Mouse (Mus musculus) embryonic facial prominence, embryonic 13.5 days (tissue): ENCODE data around the gene BC003965. TPM values are rescaled to one million over a fixed set of nuclear protein-coding genes. Genes with fewer than 3 reads are reported as not detected.

ENCODE experiments used
- ATAC-seq: fragments of 200-750 bp; cut with Nextera tagmentation; 2 replicates; pipeline ENCODE4 v1.8.0; 2017; ENCODE audit warnings: low read depth; ENCODE audit not compliant: insufficient number of reproducible peaks, insufficient read depth, low FRiP score, low TSS enrichment
- H3K27ac ChIP-seq: fragments of 300-500 bp; sonication (generic); 2 replicates; pipeline ENCODE4 v1.5.1; 2015; ENCODE audit warnings: moderate library complexity, mild to moderate bottlenecking, inconsistent platforms
- H3K27me3 ChIP-seq: fragments of 300-500 bp; sonication (generic); 2 replicates; pipeline ENCODE4 v1.6.1; 2015; ENCODE audit warnings: mild to moderate bottlenecking, inconsistent platforms
- H3K36me3 ChIP-seq: fragments of 300-500 bp; sonication (generic); 2 replicates; pipeline ENCODE4 v1.6.1; 2015; ENCODE audit warnings: mild to moderate bottlenecking, inconsistent platforms
- H3K4me1 ChIP-seq: fragments of 300-500 bp; sonication (generic); 2 replicates; pipeline ENCODE4 v1.6.1; 2015; ENCODE audit warnings: inconsistent platforms
- H3K4me2 ChIP-seq: fragments of 300-500 bp; sonication (generic); 2 replicates; pipeline ENCODE4 v1.6.1; 2015; ENCODE audit warnings: moderate library complexity, mild to moderate bottlenecking, inconsistent platforms
- H3K4me3 ChIP-seq: fragments of 300-500 bp; sonication (generic); 2 replicates; pipeline ENCODE4 v1.5.1; 2015; ENCODE audit warnings: mild to moderate bottlenecking, inconsistent platforms
- H3K9ac ChIP-seq: fragments of 300-500 bp; sonication (generic); 2 replicates; pipeline ENCODE4 v1.6.1; 2015; ENCODE audit warnings: mild to moderate bottlenecking, inconsistent platforms
- H3K9me3 ChIP-seq: fragments of 300-500 bp; sonication (generic); 2 replicates; pipeline ENCODE4 v1.6.1; 2016; ENCODE audit warnings: inconsistent platforms
- WGBS: fragments of 180-500 bp; shearing (Covaris S2); methylation state at CpG from one replicate; pipeline ENCODE4 v1.1.7; 2015; ENCODE audit warnings: mixed read lengths; 5-methylcytosine and 5-hydroxymethylcytosine counted together
- polyA plus RNA-seq: library from polyadenylated mRNA; unstranded; fragments of >200 nt; fragmentation: Nextera tagmentation; extraction: Ambion mirVana; gene quantifications from 2 replicates; pipeline ENCODE4 v1.2.1, GENCODE M21; 2015

Gene BC003965
- polyA plus RNA-seq, 1 experiment from 2014 or later = 35.5 TPM

GRCm38 (mm10) chr17:25183232-25183631, 1.1 kb upstream of the BC003965 start:
- ATAC-seq = no peak
- Histone ChIP-seq H3K27ac (no peak overlapping the region), H3K9ac (0 out of 2 replicates have a peak overlapping the region, but pooled peaks have one; percentile 91), H3K9me3 (no peaks in the 10 kb centered on the region), H3K4me3 (peak overlapping the region; percentile 96; the same call in 1 of the 2 replicates), H3K4me1 (peaks cover 23% of the 10 kb centered on the region), H3K36me3 (no peaks in the 10 kb centered on the region), H3K4me2 (peak overlapping the region; percentile 99), H3K27me3 (peaks cover 10% of the 10 kb centered on the region; the same call in 1 of the 2 replicates)

GRCm38 (mm10) chr17:25184961-25185360, 607 bp downstream of the BC003965 start:
- Histone ChIP-seq H3K9me3 (no peaks in the 10 kb centered on the region), H3K27ac (peak overlapping the region; percentile 93), H3K27me3 (peaks cover 10% of the 10 kb centered on the region; the same call in 1 of the 2 replicates), H3K4me3 (peak overlapping the region; percentile 96), H3K4me2 (peak overlapping the region; percentile 99), H3K36me3 (no peaks in the 10 kb centered on the region), H3K4me1 (peaks cover 33% of the 10 kb centered on the region), H3K9ac (peak overlapping the region; percentile 91)
- no peak for ATAC-seq
- 6% methylated on average over 17 of the region's 17 CpGs for WGBS

GRCm38 (mm10) chr17:25187784-25188149, 3.4 kb downstream of the BC003965 start:
- Histone ChIP-seq H3K36me3 (peaks cover 17% of the 10 kb centered on the region), H3K27me3 (no peaks in the 10 kb centered on the region), H3K9ac (peak overlapping the region; percentile 91), H3K9me3 (no peaks in the 10 kb centered on the region), H3K4me1 (peaks cover 37% of the 10 kb centered on the region), H3K27ac (peak overlapping the region; percentile 86), H3K4me3 (peak overlapping the region; percentile 99), H3K4me2 (peak overlapping the region; percentile 89)
- ATAC-seq = no peak
- WGBS = 5% methylated on average over 11 of the region's 11 CpGs

- H3K9me3 ChIP-seq = no peaks in the 10 kb centered on the region
- ATAC-seq = peak; percentile 29; the same call in 1 of the 2 replicates
- H3K9ac ChIP-seq = peak within 1 kb of the TSS; percentile 91
- WGBS = under 1% methylated on average over 97 of the region's 104 CpGs
- peaks cover 36% of the 10 kb centered on the region for H3K4me1 ChIP-seq
- peak within 1 kb of the TSS; percentile 86 for H3K27ac ChIP-seq
- H3K27me3 ChIP-seq = no peaks in the 10 kb centered on the region
- H3K36me3 ChIP-seq = peaks cover 23% of the 10 kb centered on the region
- peak within 1 kb of the TSS; percentile 89 for H3K4me2 ChIP-seq
- H3K4me3 ChIP-seq = peak within 1 kb of the TSS; percentile 99
Observed at GRCm38 (mm10) chr17:25188150-25189031, 4.0 kb downstream of the BC003965 start, which contains the start of gene Unkl. Unkl (plus strand) TSS chr17:25188397.

GRCm38 (mm10) chr17:25189091-25189490, 4.7 kb downstream of the BC003965 start:
- H3K9me3 ChIP-seq = no peaks in the 10 kb centered on the region
- peak overlapping the region; percentile 86; the same call in 1 of the 2 replicates for H3K27ac ChIP-seq
- peak overlapping the region; percentile 91 for H3K9ac ChIP-seq
- no peak for ATAC-seq
- H3K36me3 ChIP-seq = peaks cover 29% of the 10 kb centered on the region
- peaks cover 31% of the 10 kb centered on the region for H3K4me1 ChIP-seq
- peak overlapping the region; percentile 89 for H3K4me2 ChIP-seq
- 5% methylated on average over 16 of the region's 16 CpGs for WGBS
- H3K4me3 ChIP-seq = peak overlapping the region; percentile 99
- H3K27me3 ChIP-seq = no peaks in the 10 kb centered on the region

- Histone ChIP-seq H3K9ac (no peak overlapping the region), H3K27ac (no peak overlapping the region), H3K4me1 (no peaks in the 10 kb centered on the region), H3K4me3 (no peak overlapping the region), H3K36me3 (peaks cover 84% of the 10 kb centered on the region), H3K9me3 (no peaks in the 10 kb centered on the region), H3K27me3 (no peaks in the 10 kb centered on the region), H3K4me2 (no peak overlapping the region)
- WGBS = 87% methylated on average over 4 of the region's 4 CpGs
- no peak for ATAC-seq
Observed at GRCm38 (mm10) chr17:25202401-25202800, 18.0 kb downstream of the BC003965 start.

GRCm38 (mm10) chr17:25210006-25210405, 25.7 kb downstream of the BC003965 start:
- no peak for ATAC-seq

GRCm38 (mm10) chr17:25210680-25211466, 26.5 kb downstream of the BC003965 start:
- H3K36me3 ChIP-seq = peaks cover 94% of the 10 kb centered on the region
- H3K9ac ChIP-seq = no peak overlapping the region
- H3K9me3 ChIP-seq = no peaks in the 10 kb centered on the region
- H3K27me3 ChIP-seq = no peaks in the 10 kb centered on the region
- H3K4me2 ChIP-seq = no peak overlapping the region
- no peaks in the 10 kb centered on the region for H3K4me1 ChIP-seq
- WGBS = 90% methylated on average over 15 of the region's 15 CpGs
- ATAC-seq = no peak
- H3K27ac ChIP-seq = no peak overlapping the region
- H3K4me3 ChIP-seq = no peak overlapping the region

More at GRCm38 (mm10) chr17:25210006-25210405, 25.7 kb downstream of the BC003965 start:
- Histone ChIP-seq H3K4me2 (no peak overlapping the region), H3K27me3 (no peaks in the 10 kb centered on the region), H3K9ac (no peak overlapping the region), H3K9me3 (no peaks in the 10 kb centered on the region), H3K27ac (no peak overlapping the region), H3K36me3 (peaks cover 92% of the 10 kb centered on the region), H3K4me3 (no peak overlapping the region), H3K4me1 (no peaks in the 10 kb centered on the region)
- 94% methylated on average over 4 of the region's 4 CpGs for WGBS

- Histone ChIP-seq H3K9me3 (no peaks in the 10 kb centered on the region), H3K4me2 (no peak overlapping the region), H3K4me1 (no peaks in the 10 kb centered on the region), H3K36me3 (peaks cover 96% of the 10 kb centered on the region), H3K9ac (no peak overlapping the region), H3K27ac (no peak overlapping the region), H3K4me3 (no peak overlapping the region), H3K27me3 (no peaks in the 10 kb centered on the region)
- no peak for ATAC-seq
- 87% methylated on average over 4 of the region's 4 CpGs for WGBS
Observed at GRCm38 (mm10) chr17:25211705-25212104, 27.4 kb downstream of the BC003965 start.

GRCm38 (mm10) chr17:25215431-25215830, 31.1 kb downstream of the BC003965 start:
- Histone ChIP-seq H3K4me2 (no peak overlapping the region), H3K27ac (no peak overlapping the region), H3K27me3 (no peaks in the 10 kb centered on the region), H3K9ac (no peak overlapping the region), H3K4me3 (no peak overlapping the region), H3K36me3 (peaks cover 91% of the 10 kb centered on the region), H3K4me1 (no peaks in the 10 kb centered on the region), H3K9me3 (no peaks in the 10 kb centered on the region)
- ATAC-seq = no peak
- 80% methylated on average over 3 of the region's 3 CpGs for WGBS

GRCm38 (mm10) chr17:25218967-25219366, 34.6 kb downstream of the BC003965 start:
- H3K4me2 ChIP-seq = no peak overlapping the region
- H3K27me3 ChIP-seq = no peaks in the 10 kb centered on the region
- peaks cover 19% of the 10 kb centered on the region for H3K4me1 ChIP-seq
- no peak overlapping the region for H3K27ac ChIP-seq
- H3K36me3 ChIP-seq = peaks cover 68% of the 10 kb centered on the region
- WGBS = 84% methylated on average over 9 of the region's 9 CpGs
- H3K4me3 ChIP-seq = no peak overlapping the region
- no peak for ATAC-seq
- H3K9me3 ChIP-seq = no peaks in the 10 kb centered on the region
- no peak overlapping the region for H3K9ac ChIP-seq
